Mouse (Mus musculus) midbrain, embryonic 10.5 days (tissue): ENCODE data around the gene Lysmd3. TPM values are rescaled to one million over a fixed set of nuclear protein-coding genes. Genes with fewer than 3 reads are reported as not detected.
"Not testable (repeated sequence)": the region's sequence is repeated elsewhere in the genome, so short reads cannot be mapped to it uniquely, and the experiment has no call there.

ENCODE experiments used
- DNase-seq: peaks from one replicate; pipeline ENCODE4 v3.0.0-alpha.2; 2017; ENCODE audit warnings: low spot score
- H3K27ac ChIP-seq: fragments of 300-500 bp; sonication (generic); replicated peaks from 2 replicates; pipeline ENCODE4 v1.5.1; 2016; ENCODE audit warnings: mild to moderate bottlenecking
- H3K27me3 ChIP-seq: fragments of 300-500 bp; sonication (generic); 2 replicates; pipeline ENCODE4 v1.6.1; 2016; ENCODE audit warnings: low read depth, mild to moderate bottlenecking; ENCODE audit not compliant: poor library complexity, severe bottlenecking
- H3K36me3 ChIP-seq: fragments of 300-500 bp; sonication (generic); 2 replicates; pipeline ENCODE4 v1.6.1; 2016; ENCODE audit warnings: mild to moderate bottlenecking, moderate library complexity
- H3K4me1 ChIP-seq: fragments of 300-500 bp; sonication (generic); 2 replicates; pipeline ENCODE4 v1.6.1; 2016
- H3K4me3 ChIP-seq: fragments of 300-500 bp; sonication (generic); 2 replicates; pipeline ENCODE4 v1.5.1; 2016; ENCODE audit warnings: mild to moderate bottlenecking, moderate library complexity
- H3K9me3 ChIP-seq: fragments of 300-500 bp; sonication (generic); replicated peaks from 2 replicates; pipeline ENCODE4 v1.6.1; 2016; ENCODE audit warnings: mild to moderate bottlenecking
- WGBS: fragments of 180-500 bp; shearing (Covaris S2); methylation state at CpG from one replicate; pipeline ENCODE4 v1.1.7; 2016; 5-methylcytosine and 5-hydroxymethylcytosine counted together
- polyA plus RNA-seq: library from polyadenylated mRNA; unstranded; fragments of >200 nt; fragmentation: Nextera tagmentation; extraction: Ambion mirVana; gene quantifications from 2 replicates; pipeline ENCODE4 v1.2.1, GENCODE M21; 2016

Gene Lysmd3
- polyA plus RNA-seq, 1 experiment from 2014 or later: 26.4 TPM

DNA sequence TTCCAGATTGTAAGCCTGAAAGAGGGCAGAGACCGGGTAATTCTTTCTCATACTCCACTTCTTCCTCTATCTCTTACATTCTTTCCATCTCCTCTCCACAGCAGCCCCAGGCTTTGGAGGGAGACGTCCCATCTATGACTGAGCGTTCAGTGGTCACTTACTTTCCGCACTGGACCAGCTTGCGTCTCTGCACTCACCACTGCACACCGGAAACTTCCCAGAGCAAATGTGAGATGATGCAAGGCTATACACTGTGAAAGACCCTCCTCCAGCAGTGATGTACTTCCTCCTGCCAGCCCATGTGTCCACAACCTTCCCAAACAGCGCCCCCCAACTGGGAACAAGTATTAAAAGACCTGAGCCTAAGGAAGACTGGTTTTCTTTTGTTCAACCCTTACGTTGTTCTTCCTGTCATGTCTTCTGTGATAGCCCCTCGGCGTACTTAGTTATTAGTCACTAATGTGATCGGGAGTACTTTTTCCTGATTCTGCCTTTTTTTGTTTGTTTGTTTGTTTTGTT is 13.4 kb upstream of the Lysmd3 start:
- Histone ChIP-seq H3K27me3 (no peaks in the 10 kb centered on the region), H3K4me1 (peaks cover 42% of the 10 kb centered on the region), H3K4me3 (no peak overlapping the region), H3K27ac (no peak overlapping the region; the same call in 1 of the 2 replicates), H3K36me3 (no peaks in the 10 kb centered on the region), H3K9me3 (no peaks in the 10 kb centered on the region)
- no peak for DNase-seq
- WGBS: 90% methylated on average over 11 of the region's 11 CpGs

DNA sequence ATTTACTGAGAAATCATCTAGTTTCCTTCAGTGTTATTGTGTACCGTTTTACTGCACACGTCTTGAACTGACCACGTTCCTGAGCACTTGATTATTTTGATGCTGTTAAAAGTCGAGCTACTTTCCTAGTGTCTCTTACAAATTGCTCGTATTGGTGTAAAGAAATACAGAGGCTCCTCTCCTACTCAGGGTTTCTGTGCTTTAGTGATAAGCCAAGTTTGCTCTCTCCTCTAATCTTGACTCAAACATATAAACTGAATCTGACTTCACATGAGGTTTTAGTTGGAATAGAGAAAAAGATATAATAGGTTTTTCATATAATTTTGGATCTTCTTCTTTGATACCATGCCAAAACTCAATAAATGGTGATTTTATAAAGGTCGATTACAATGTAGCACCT is 11.1 kb upstream of the Lysmd3 start:
- no peak for DNase-seq
- H3K36me3 ChIP-seq: no peaks in the 10 kb centered on the region
- WGBS: 91% methylated on average over 6 of the region's 6 CpGs
- H3K4me3 ChIP-seq: no peak overlapping the region
- no peaks in the 10 kb centered on the region for H3K9me3 ChIP-seq
- peaks cover 22% of the 10 kb centered on the region for H3K4me1 ChIP-seq
- no peak overlapping the region for H3K27ac ChIP-seq
- H3K27me3 ChIP-seq: no peaks in the 10 kb centered on the region

DNA sequence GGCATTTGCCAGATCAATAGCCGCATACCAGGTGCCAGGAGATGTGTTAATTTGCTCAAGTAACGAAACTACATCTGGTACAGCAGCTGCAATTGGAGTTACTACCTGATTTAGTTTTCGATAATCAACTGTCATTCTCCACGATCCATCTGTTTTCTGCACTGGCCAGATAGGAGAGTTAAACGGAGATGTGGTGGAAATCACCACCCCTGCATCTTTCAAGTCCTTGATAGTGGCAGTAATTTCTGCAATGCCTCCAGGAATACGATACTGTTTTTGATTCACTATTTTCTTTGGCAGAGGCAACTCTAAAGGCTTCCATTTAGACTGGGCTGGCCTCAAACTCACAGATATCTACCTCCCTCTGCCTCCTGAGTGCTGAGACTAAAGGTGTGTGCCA is 7.1 kb upstream of the Lysmd3 start:
- WGBS: 88% methylated on average over 5 of the region's 6 CpGs
- not testable (repeated sequence) for H3K9me3 ChIP-seq, H3K4me3 ChIP-seq, H3K36me3 ChIP-seq, H3K27me3 ChIP-seq, H3K27ac ChIP-seq, DNase-seq
- H3K4me1 ChIP-seq: peaks cover 19% of the 10 kb centered on the region

DNA sequence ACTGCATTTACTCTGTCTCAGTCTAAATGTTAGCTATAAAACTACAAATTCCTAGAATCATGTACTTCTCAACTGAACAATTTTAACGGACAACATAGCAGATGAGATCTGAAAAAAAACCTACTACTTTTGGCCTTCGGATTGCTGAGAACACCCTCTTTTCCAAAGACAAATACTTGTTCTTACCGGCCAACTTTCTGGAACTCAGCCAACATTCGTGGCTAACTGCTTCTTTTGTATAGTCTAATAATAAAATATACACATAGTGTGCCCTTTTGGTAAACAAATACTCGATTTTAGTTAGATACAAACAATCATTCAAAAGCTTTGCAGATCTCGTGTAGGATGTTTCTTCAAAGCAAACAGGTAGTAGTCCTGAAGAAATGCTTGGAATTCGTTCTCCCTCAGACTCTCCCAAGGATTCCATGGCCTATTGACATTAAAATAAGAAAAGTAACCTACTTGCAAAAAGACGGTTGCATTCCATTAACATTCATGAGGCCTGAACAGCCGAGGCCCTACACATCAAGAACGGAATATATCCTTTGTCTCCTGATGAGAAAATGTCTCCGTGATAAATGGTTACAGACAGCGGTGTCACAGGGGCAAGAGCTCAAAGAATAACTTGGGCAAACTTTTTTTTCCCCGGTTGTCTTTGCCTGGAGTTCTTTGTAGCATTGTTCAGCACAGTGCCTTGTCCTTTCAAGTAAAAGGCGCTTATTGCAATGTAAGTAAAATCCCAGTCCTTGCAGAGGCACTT is 1.2 kb upstream of the Lysmd3 start:
- Histone ChIP-seq H3K27ac (peak overlapping the region; percentile 94), H3K36me3 (peaks cover 14% of the 10 kb centered on the region), H3K27me3 (no peaks in the 10 kb centered on the region), H3K9me3 (peaks cover 3% of the 10 kb centered on the region; the same call in 1 of the 2 replicates), H3K4me3 (peak overlapping the region; percentile 87), H3K4me1 (peaks cover 53% of the 10 kb centered on the region)
- WGBS: 12% methylated on average over 14 of the region's 14 CpGs
- DNase-seq: peak; percentile 62

DNA sequence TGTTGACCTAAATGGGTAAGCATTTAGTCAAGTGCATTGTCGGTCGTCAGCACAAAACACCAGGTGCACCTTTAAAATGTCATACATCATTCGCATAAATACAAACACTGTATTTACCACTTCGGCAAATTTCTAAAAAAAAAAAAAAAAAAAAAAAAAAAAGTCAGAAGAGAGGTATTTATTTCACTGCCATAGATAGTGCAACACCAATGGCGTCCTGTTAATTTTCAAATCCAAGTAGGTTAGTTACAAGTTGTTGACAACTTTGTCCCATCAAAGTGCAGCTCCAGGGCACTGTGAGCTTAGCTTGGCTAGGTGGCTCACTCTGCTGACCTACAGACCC is 484 bp upstream of the Lysmd3 start:
- WGBS: 14% methylated on average over 5 of the region's 5 CpGs
- H3K27me3 ChIP-seq: no peaks in the 10 kb centered on the region
- peak overlapping the region; percentile 94 for H3K27ac ChIP-seq
- peaks cover 21% of the 10 kb centered on the region for H3K36me3 ChIP-seq
- peak overlapping the region; percentile 87 for H3K4me3 ChIP-seq
- peaks cover 46% of the 10 kb centered on the region for H3K4me1 ChIP-seq
- H3K9me3 ChIP-seq: peaks cover 3% of the 10 kb centered on the region; the same call in 1 of the 2 replicates
- no peak for DNase-seq

DNA sequence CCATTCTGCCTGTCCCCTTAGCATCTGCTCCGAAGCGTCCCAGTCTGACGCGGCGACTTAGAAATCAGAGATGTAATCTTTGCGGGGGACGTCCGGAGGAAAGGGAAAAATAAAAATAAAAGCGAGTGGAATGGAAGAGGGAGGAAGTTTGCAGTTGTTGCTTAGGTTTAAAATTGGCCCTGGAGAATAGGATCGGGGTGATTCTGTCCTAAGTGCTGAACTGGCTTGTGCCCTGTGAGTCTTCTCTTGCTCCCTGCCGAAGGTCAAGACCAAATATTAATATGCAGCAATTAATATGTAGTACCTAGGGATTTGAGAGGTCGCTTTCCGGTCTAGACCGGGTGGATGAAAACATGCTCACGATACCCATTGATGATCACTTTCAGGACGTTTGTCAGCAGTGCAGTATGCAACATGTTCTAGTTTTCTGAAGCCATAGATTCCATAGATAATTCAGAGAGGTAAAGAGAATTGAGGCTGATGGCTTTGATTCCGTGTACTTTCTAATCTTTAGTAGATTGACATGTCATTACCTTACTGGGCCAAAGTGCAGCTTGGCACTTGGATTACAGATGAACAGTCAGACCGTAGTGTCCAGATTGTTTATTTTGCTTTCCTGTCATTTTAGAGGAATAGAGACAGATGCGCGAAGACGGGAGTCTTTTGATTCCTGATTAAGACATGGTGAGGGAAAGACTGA is 740 bp downstream of the Lysmd3 start:
- DNase-seq: no peak
- Histone ChIP-seq H3K27ac (peak overlapping the region; percentile 94), H3K9me3 (peaks cover 3% of the 10 kb centered on the region; the same call in 1 of the 2 replicates), H3K27me3 (no peaks in the 10 kb centered on the region), H3K4me1 (peaks cover 37% of the 10 kb centered on the region), H3K36me3 (peaks cover 21% of the 10 kb centered on the region), H3K4me3 (peak overlapping the region; percentile 87)
- 15% methylated on average over 21 of the region's 21 CpGs for WGBS

DNA sequence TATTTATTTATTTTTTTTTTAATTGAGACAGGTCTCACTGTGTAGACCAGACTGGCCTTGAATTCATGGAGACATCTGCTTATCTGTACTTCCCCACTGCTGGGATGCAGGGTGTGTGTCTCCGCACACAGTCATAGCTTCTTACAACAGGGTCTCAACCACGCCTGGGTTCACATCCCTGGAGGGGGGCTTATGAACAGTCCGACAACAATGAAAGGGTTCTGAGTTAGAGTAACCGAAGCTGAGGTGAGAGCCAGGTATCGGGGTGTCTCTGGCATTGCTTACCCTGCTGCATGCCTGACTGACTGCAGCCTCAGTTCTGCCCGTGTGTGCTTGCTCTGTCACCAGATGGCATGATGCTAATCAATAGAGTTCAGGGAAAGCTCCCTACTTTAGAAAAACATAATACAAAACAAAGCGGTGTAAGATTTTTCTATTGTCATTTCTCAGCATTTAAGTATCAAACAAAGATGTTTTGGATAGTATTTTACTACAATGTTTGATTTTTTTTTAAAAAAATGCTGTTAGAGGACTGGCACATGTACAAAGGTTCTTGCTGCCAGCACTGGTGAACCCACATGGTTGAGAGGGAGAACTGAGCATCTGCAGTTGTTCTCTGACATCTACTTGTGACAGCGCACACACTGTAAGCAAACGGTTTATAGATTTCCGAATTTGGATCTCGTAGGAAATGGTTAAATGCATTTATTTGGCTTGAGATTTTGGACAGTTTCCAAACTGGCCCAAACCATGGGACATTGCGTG is 6.3 kb downstream of the Lysmd3 start:
- H3K4me3 ChIP-seq: no peak overlapping the region
- no peaks in the 10 kb centered on the region for H3K27me3 ChIP-seq
- WGBS: 93% methylated on average over 12 of the region's 12 CpGs
- no peak for DNase-seq
- no peak overlapping the region for H3K27ac ChIP-seq
- H3K9me3 ChIP-seq: no peaks in the 10 kb centered on the region
- H3K36me3 ChIP-seq: peaks cover 68% of the 10 kb centered on the region
- H3K4me1 ChIP-seq: peaks cover 11% of the 10 kb centered on the region

DNA sequence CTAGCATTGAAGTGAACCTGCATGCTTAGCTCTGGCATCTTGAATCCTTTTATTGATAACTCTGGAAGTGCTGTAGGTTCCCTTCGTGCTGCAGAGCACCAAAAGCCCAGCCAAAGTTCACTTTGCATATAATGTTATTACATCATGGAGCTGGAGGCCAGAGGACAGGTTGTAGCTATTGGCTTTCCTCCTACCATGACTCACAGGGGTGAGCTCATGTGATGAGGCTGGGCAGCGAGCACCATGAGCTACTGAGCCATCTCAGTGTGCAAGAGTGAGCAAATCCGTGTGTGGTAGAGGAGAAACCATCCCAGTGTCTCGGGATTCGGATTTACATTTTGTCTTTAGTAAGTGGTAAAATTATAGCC is 6.9 kb downstream of the Lysmd3 start:
- no peak overlapping the region for H3K4me3 ChIP-seq
- no peak overlapping the region for H3K27ac ChIP-seq
- no peaks in the 10 kb centered on the region for H3K9me3 ChIP-seq
- H3K36me3 ChIP-seq: peaks cover 74% of the 10 kb centered on the region
- 94% methylated on average over 5 of the region's 5 CpGs for WGBS
- peaks cover 7% of the 10 kb centered on the region for H3K4me1 ChIP-seq
- no peaks in the 10 kb centered on the region for H3K27me3 ChIP-seq
- no peak for DNase-seq

DNA sequence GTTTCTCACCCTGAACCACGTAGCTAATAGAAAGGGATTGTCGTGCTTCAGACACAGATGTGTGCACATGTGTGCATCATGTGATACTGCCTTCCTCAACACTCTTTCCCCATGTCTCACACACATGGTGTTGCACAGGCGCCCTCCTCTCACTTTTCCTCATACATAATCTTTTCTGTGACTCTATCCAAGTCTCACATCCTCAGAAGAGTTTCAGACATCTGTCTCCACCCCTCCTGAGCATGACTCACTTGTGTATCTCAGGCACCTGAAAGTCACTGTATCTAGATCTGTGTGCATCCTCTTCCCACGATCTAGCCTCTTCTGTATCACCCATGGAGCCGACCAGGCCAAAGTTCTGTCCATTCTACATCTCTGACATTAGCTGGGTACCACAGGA is 10.2 kb downstream of the Lysmd3 start:
- Histone ChIP-seq H3K4me1 (no peaks in the 10 kb centered on the region), H3K27me3 (no peaks in the 10 kb centered on the region), H3K4me3 (no peak overlapping the region), H3K27ac (no peak overlapping the region), H3K36me3 (peaks cover 75% of the 10 kb centered on the region), H3K9me3 (no peaks in the 10 kb centered on the region)
- DNase-seq: no peak
- WGBS: 90% methylated on average over 5 of the region's 5 CpGs

DNA sequence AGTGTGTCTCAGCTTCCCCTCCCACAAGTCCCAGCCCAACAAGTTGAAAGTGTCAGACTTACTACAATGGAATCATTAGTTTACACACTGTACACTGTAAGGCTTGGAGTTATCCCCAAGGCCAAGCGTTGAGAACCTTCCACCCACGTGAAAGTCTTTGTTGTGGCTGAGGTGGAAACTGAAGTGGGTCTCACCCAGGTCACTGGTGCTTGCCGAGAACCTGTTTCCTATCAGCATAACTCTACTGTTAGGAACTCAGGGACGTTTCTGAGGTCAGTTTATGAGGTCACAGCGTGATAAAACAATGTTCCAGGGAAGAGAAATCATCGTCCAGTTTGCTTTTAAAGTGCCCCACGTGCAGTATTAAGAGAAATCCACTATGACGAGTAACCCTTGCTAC is 17.9 kb downstream of the Lysmd3 start:
- Histone ChIP-seq H3K36me3 (peaks cover 55% of the 10 kb centered on the region), H3K27me3 (no peaks in the 10 kb centered on the region), H3K4me3 (no peak overlapping the region), H3K27ac (no peak overlapping the region), H3K4me1 (peaks cover 6% of the 10 kb centered on the region), H3K9me3 (no peaks in the 10 kb centered on the region)
- WGBS: 92% methylated on average over 8 of the region's 8 CpGs
- no peak for DNase-seq

DNA sequence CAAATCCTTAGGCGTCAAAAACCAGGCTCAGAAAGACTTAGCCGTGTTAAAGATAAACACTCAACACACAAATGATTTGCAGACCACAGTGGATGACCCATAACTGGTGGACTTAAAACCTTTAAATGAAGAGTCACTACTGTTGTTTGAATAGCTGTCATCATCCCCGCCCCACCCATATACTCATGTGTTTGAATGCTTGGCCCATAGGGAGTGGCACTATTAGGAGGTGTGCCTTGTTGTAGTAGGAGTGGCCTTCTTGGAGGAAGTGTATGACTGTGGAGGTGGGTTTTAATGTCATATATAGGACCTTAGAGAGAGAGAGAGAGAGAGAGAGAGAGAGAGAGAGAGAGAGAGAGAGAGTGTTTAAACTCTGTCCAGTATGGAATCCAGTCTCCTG is 25.6 kb downstream of the Lysmd3 start:
- Histone ChIP-seq H3K9me3 (no peaks in the 10 kb centered on the region), H3K4me1 (peaks cover 6% of the 10 kb centered on the region), H3K27me3 (no peaks in the 10 kb centered on the region), H3K36me3 (peaks cover 30% of the 10 kb centered on the region), H3K27ac (no peak overlapping the region), H3K4me3 (no peak overlapping the region)
- WGBS: 94% methylated on average over 3 of the region's 3 CpGs
- no peak for DNase-seq

DNA sequence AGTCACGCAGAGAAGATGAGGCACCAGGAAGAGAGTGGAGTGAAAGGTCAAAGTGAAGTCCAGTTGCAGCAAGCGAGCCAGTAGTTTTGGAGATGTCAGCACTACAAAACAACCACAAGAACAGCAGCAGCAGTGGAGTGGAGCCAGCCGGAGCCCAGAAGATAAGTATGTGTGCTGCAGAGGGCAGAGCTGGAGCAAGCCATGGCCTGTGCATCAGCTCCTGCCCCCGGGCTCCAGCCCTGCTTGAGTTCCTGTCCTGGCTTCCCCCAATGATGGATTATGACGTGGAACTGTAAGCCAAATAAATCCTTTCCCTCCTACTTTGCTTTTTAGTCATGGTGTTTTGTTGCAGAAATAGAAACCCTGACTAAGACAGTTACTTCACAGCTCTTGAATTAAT is 26.8 kb downstream of the Lysmd3 start:
- Histone ChIP-seq H3K4me3 (no peak overlapping the region), H3K36me3 (peaks cover 34% of the 10 kb centered on the region), H3K9me3 (no peaks in the 10 kb centered on the region), H3K4me1 (no peaks in the 10 kb centered on the region), H3K27me3 (no peaks in the 10 kb centered on the region), H3K27ac (no peak overlapping the region)
- 92% methylated on average over 5 of the region's 5 CpGs for WGBS
- DNase-seq: no peak
